Mouse (Mus musculus) hindbrain, embryonic 11.5 days (tissue): ENCODE results near the gene Armc6. TPM values are rescaled to one million over a fixed set of nuclear protein-coding genes. Genes with fewer than 3 reads are reported as not detected.

Source experiments
- ATAC-seq: fragments of 200-750 bp; cut with Nextera tagmentation; 2 replicates; pipeline ENCODE4 v1.8.0; 2017; ENCODE audit warnings: mild to moderate bottlenecking, moderate TSS enrichment, moderate library complexity; ENCODE audit not compliant: low FRiP score
- DNase-seq: peaks from one replicate; pipeline ENCODE4 v3.0.0-alpha.2; 2015; ENCODE audit warnings: low spot score
- H3K27ac ChIP-seq: fragments of 300-500 bp; sonication (generic); 2 replicates; pipeline ENCODE4 v1.5.1; 2014; ENCODE audit warnings: mild to moderate bottlenecking, low read depth, low read length
- H3K27me3 ChIP-seq: fragments of 300-500 bp; sonication (generic); 2 replicates; pipeline ENCODE4 v1.6.1; 2014; ENCODE audit warnings: mild to moderate bottlenecking, low read length, moderate library complexity, mixed read lengths; ENCODE audit not compliant: control insufficient read depth, insufficient read depth
- H3K36me3 ChIP-seq: fragments of 300-500 bp; sonication (generic); 2 replicates; pipeline ENCODE4 v1.6.1; 2014; ENCODE audit warnings: mild to moderate bottlenecking, low read length, moderate library complexity, mixed read lengths; ENCODE audit not compliant: control insufficient read depth, insufficient read depth
- H3K4me1 ChIP-seq: fragments of 300-500 bp; sonication (generic); replicated peaks from 2 replicates; pipeline ENCODE4 v1.6.1; 2014; ENCODE audit warnings: low read length, mixed read lengths; ENCODE audit not compliant: control insufficient read depth, insufficient read depth
- H3K4me2 ChIP-seq: fragments of 300-500 bp; sonication (generic); replicated peaks from 2 replicates; pipeline ENCODE4 v1.6.1; 2014; ENCODE audit warnings: mild to moderate bottlenecking, low read depth, low read length
- H3K4me3 ChIP-seq: fragments of 300-500 bp; sonication (generic); 2 replicates; pipeline ENCODE4 v1.5.1; 2014; ENCODE audit warnings: low read depth, low read length
- H3K9ac ChIP-seq: fragments of 300-500 bp; sonication (generic); 2 replicates; pipeline ENCODE4 v1.6.1; 2014; ENCODE audit warnings: low read depth, low read length
- H3K9me3 ChIP-seq: fragments of 300-500 bp; sonication (generic); 2 replicates; pipeline ENCODE4 v1.6.1; 2016; ENCODE audit warnings: low read length; ENCODE audit not compliant: control insufficient read depth
- WGBS: fragments of 180-500 bp; shearing (Covaris S2); extraction: QIAGEN DNeasy Blood & Tissue Kit; methylation state at CpG from one replicate; pipeline ENCODE4 v1.1.7; 2014; 5-methylcytosine and 5-hydroxymethylcytosine counted together
- polyA plus RNA-seq: library from polyadenylated mRNA; unstranded; fragments of >200 nt; fragmentation: Nextera tagmentation; extraction: Ambion mirVana; gene quantifications from 2 replicates; pipeline ENCODE4 v1.2.1, GENCODE M21; 2014

Armc6 gene
- polyA plus RNA-seq, 1 experiment from 2014 or later: 37.5 TPM

GRCm38 (mm10) chr8:70179082-70179481, 55.2 kb downstream of the Armc6 start:
- no peak overlapping the region for H3K4me2 ChIP-seq
- H3K9ac ChIP-seq: no peak overlapping the region
- ATAC-seq: no peak
- WGBS: 98% methylated on average over 4 of the region's 4 CpGs
- H3K4me3 ChIP-seq: no peak overlapping the region
- no peak for DNase-seq
- no peak overlapping the region for H3K27ac ChIP-seq
- H3K9me3 ChIP-seq: no peaks in the 10 kb centered on the region
- no peaks in the 10 kb centered on the region for H3K36me3 ChIP-seq
- H3K27me3 ChIP-seq: no peaks in the 10 kb centered on the region
- no peaks in the 10 kb centered on the region for H3K4me1 ChIP-seq

- H3K4me2 ChIP-seq: no peak overlapping the region
- H3K4me1 ChIP-seq: no peaks in the 10 kb centered on the region
- H3K9me3 ChIP-seq: no peaks in the 10 kb centered on the region
- no peak for ATAC-seq
- no peak overlapping the region for H3K27ac ChIP-seq
- H3K36me3 ChIP-seq: no peaks in the 10 kb centered on the region
- H3K4me3 ChIP-seq: no peak overlapping the region
- H3K9ac ChIP-seq: no peak overlapping the region
- no peaks in the 10 kb centered on the region for H3K27me3 ChIP-seq
- no peak for DNase-seq
- WGBS: 86% methylated on average over 2 of the region's 2 CpGs
Observed at GRCm38 (mm10) chr8:70178231-70178630, 56.0 kb downstream of the Armc6 start.

- no peak overlapping the region for H3K4me2 ChIP-seq
- WGBS: 91% methylated on average over 7 of the region's 7 CpGs
Observed at GRCm38 (mm10) chr8:70174079-70174478, 60.2 kb downstream of the Armc6 start.

GRCm38 (mm10) chr8:70173320-70173719, 60.9 kb downstream of the Armc6 start:
- H3K36me3 ChIP-seq: no peaks in the 10 kb centered on the region
- DNase-seq: no peak
- H3K27ac ChIP-seq: no peak overlapping the region
- no peak overlapping the region for H3K4me3 ChIP-seq
- no peaks in the 10 kb centered on the region for H3K4me1 ChIP-seq
- 86% methylated on average over 5 of the region's 5 CpGs for WGBS
- H3K9me3 ChIP-seq: no peaks in the 10 kb centered on the region
- ATAC-seq: no peak
- no peaks in the 10 kb centered on the region for H3K27me3 ChIP-seq
- H3K4me2 ChIP-seq: no peak overlapping the region
- no peak overlapping the region for H3K9ac ChIP-seq

More at GRCm38 (mm10) chr8:70174079-70174478, 60.2 kb downstream of the Armc6 start:
- no peaks in the 10 kb centered on the region for H3K27me3 ChIP-seq
- no peaks in the 10 kb centered on the region for H3K9me3 ChIP-seq
- DNase-seq (no peak), ATAC-seq (no peak)
- H3K27ac ChIP-seq: no peak overlapping the region
- H3K9ac ChIP-seq: no peak overlapping the region
- no peak overlapping the region for H3K4me3 ChIP-seq
- H3K36me3 ChIP-seq: no peaks in the 10 kb centered on the region
- H3K4me1 ChIP-seq: no peaks in the 10 kb centered on the region

GRCm38 (mm10) chr8:70172043-70172681, 62.1 kb downstream of the Armc6 start, which contains the start of gene Tmem161a:
Tmem161a (plus strand) TSS chr8:70172356.
- H3K9ac ChIP-seq: peak within 1 kb of the TSS; percentile 71
- H3K9me3 ChIP-seq: no peaks in the 10 kb centered on the region
- H3K27ac ChIP-seq: no peak within 1 kb of the TSS
- H3K36me3 ChIP-seq: no peaks in the 10 kb centered on the region
- ATAC-seq: peak; percentile 95
- peak within 1 kb of the TSS; percentile 49 for H3K4me3 ChIP-seq
- no peaks in the 10 kb centered on the region for H3K4me1 ChIP-seq
- DNase-seq: peak; percentile 92
- H3K4me2 ChIP-seq: peak within 1 kb of the TSS; percentile 43
- WGBS: 2% methylated on average over 27 of the region's 27 CpGs
- H3K27me3 ChIP-seq: no peaks in the 10 kb centered on the region

GRCm38 (mm10) chr8:70171240-70171639, 63.0 kb downstream of the Armc6 start:
- H3K9ac ChIP-seq: no peak overlapping the region
- H3K27me3 ChIP-seq: no peaks in the 10 kb centered on the region
- H3K36me3 ChIP-seq: no peaks in the 10 kb centered on the region
- no peak overlapping the region for H3K27ac ChIP-seq
- H3K4me1 ChIP-seq: no peaks in the 10 kb centered on the region
- DNase-seq: no peak
- no peaks in the 10 kb centered on the region for H3K9me3 ChIP-seq
- no peak for ATAC-seq
- no peak overlapping the region for H3K4me3 ChIP-seq
- H3K4me2 ChIP-seq: no peak overlapping the region; the same call in 1 of the 2 replicates
- WGBS: 87% methylated on average over 7 of the region's 7 CpGs

- WGBS: 77% methylated on average over 3 of the region's 3 CpGs
- DNase-seq (no peak), ATAC-seq (no peak)
- Histone ChIP-seq H3K4me3 (no peak overlapping the region), H3K9ac (no peak overlapping the region), H3K27me3 (peaks cover 3% of the 10 kb centered on the region; the same call in 1 of the 2 replicates), H3K4me1 (no peaks in the 10 kb centered on the region), H3K9me3 (no peaks in the 10 kb centered on the region), H3K27ac (no peak overlapping the region), H3K36me3 (no peaks in the 10 kb centered on the region), H3K4me2 (no peak overlapping the region)
Observed at GRCm38 (mm10) chr8:70170748-70171147, 63.5 kb downstream of the Armc6 start.

Other genes with a start within 250 kb of the Armc6 start
- 48.8 and 62.0 TPM in 2 replicates for gene Gatad2a, start 238.1 kb downstream of the Armc6 start, polyA plus RNA-seq
- 51.1 and 52.1 TPM in 2 replicates for gene Mau2, start 191.7 kb downstream of the Armc6 start, polyA plus RNA-seq
- 34.5 and 35.4 TPM in 2 replicates for gene Sugp1, start 191.7 kb downstream of the Armc6 start, polyA plus RNA-seq
- 0.86 and 1.4 TPM in 2 replicates for gene Tm6sf2, start 161.5 kb downstream of the Armc6 start, polyA plus RNA-seq
- 0.22 TPM in 1 of 2 replicates, not detected in the other for gene Hapln4, start 151.0 kb downstream of the Armc6 start, polyA plus RNA-seq
- 71.3 and 74.5 TPM in 2 replicates for gene Ncan, start 113.6 kb downstream of the Armc6 start, polyA plus RNA-seq
- gene Nr2c2ap, start 103.1 kb downstream of the Armc6 start, polyA plus RNA-seq: 16.7 and 19.2 TPM in 2 replicates
- gene Rfxank, start 95.3 kb downstream of the Armc6 start, polyA plus RNA-seq: 10.9 and 14.6 TPM in 2 replicates
- 48.4 and 49.0 TPM in 2 replicates for gene Borcs8, start 95.0 kb downstream of the Armc6 start, polyA plus RNA-seq
- gene Mef2b, start 94.8 kb downstream of the Armc6 start, polyA plus RNA-seq: 0.28 and 0.32 TPM in 2 replicates
- 22.3 and 24.3 TPM in 2 replicates for gene Tmem161a, start 62.1 kb downstream of the Armc6 start, polyA plus RNA-seq
- 1.5 and 2.0 TPM in 2 replicates for gene Slc25a42, start 22.2 kb downstream of the Armc6 start, polyA plus RNA-seq
- 46.5 and 46.8 TPM in 2 replicates for gene Sugp2, start 240 bp downstream of the Armc6 start, polyA plus RNA-seq
- 50.4 and 51.6 TPM in 2 replicates for gene Homer3, start 48.4 kb upstream of the Armc6 start, polyA plus RNA-seq
- 43.3 and 50.1 TPM in 2 replicates for gene Ddx49, start 68.0 kb upstream of the Armc6 start, polyA plus RNA-seq
- 268 and 278 TPM in 2 replicates for gene Cope, start 68.1 kb upstream of the Armc6 start, polyA plus RNA-seq
- gene Cers1, start 81.3 kb upstream of the Armc6 start, polyA plus RNA-seq: 5.7 and 6.2 TPM in 2 replicates
- 1.3 TPM in 2 replicates for gene Gdf1, start 95.4 kb upstream of the Armc6 start, polyA plus RNA-seq
- gene Upf1, start 118.8 kb upstream of the Armc6 start, polyA plus RNA-seq: 21.4 TPM in 2 replicates
- gene Comp, start 139.1 kb upstream of the Armc6 start, polyA plus RNA-seq: 0.08 and 0.11 TPM in 2 replicates
- 13.6 and 14.2 TPM in 2 replicates for gene Crtc1, start 205.1 kb upstream of the Armc6 start, polyA plus RNA-seq
- 11.1 and 12.8 TPM in 2 replicates for gene Klhl26, start 242.5 kb upstream of the Armc6 start, polyA plus RNA-seq